29 mouse cellular contexts compared by ENCODE assay signal in the genomic region with DNA sequence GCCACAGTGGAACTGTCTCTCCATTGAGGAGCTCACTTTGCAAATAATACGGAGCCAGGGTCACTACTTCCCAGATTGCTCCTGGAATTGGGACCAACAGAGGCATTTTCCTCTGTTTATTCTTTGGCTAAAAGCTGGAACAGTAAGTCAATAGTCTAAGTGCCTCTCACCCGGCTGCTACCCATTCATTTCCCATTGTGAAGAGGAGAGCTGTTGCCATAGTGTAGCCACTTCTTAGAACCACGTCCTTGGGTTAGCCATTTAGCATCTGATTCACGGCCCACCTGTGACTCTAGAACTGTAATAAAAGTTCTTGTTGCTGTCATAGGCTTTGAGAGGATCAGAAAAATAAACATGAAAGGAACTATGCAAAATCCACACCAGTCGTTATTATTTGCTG. TPM values are rescaled to one million over a fixed set of nuclear protein-coding genes. Genes with fewer than 3 reads are reported as not detected.
"Had no signal": no experiment of that assay in that cellular context is flagged by ENCODE, and none has a peak within 500 bp of the region (broad histone marks: within the 10 kb centered on the region; RNA-seq: fewer than 3 reads in every experiment).

No protein-coding gene starts in this region.

- H3K9me3 ChIP-seq: heart, embryonic 10.5 days; hindbrain, embryonic 10.5 days; hindbrain, embryonic 12.5 days; intestine, embryonic 15.5 days; limb, embryonic 10.5 days; limb, embryonic 12.5 days had no signal

- H3K27ac ChIP-seq: gastrocnemius, adult 2 months; heart, embryonic 10.5 days; hindbrain, embryonic 10.5 days; hindbrain, embryonic 12.5 days; hindbrain, embryonic 14.5 days; intestine, embryonic 15.5 days; layer of hippocampus, adult 2 months; left cerebral cortex, adult 2 months; limb, embryonic 10.5 days; limb, embryonic 12.5 days had no signal

- H3K4me3 ChIP-seq: gastrocnemius, adult 2 months; heart, embryonic 10.5 days; heart, embryonic 12.5 days; hindbrain, embryonic 10.5 days; hindbrain, embryonic 12.5 days; intestine, embryonic 15.5 days; layer of hippocampus, adult 2 months; left cerebral cortex, adult 2 months; limb, embryonic 10.5 days; limb, embryonic 12.5 days had no signal

- H3K4me1 ChIP-seq: heart, embryonic 12.5 days; hindbrain, embryonic 10.5 days; hindbrain, embryonic 12.5 days; intestine, embryonic 15.5 days; limb, embryonic 10.5 days; limb, embryonic 12.5 days had no signal

- H3K36me3 ChIP-seq: heart, embryonic 10.5 days; heart, embryonic 12.5 days; hindbrain, embryonic 10.5 days; hindbrain, embryonic 12.5 days; intestine, embryonic 15.5 days; limb, embryonic 10.5 days; limb, embryonic 12.5 days had no signal

- H3K27me3 ChIP-seq: hindbrain, embryonic 12.5 days; intestine, embryonic 15.5 days; limb, embryonic 12.5 days had no signal

- ATAC-seq: forebrain, embryonic 16.5 days; hindbrain, embryonic 16.5 days; inflammation-experienced regulatory T-cells, adult 6 months; intestine, embryonic 15.5 days; intestine, postnatal 0 days had no signal

- DNase-seq: gastrocnemius, adult 2 months; gastrocnemius, postnatal 10 days; gastrocnemius, postnatal 25 days; heart, adult 18-20 months; heart, postnatal 10 days; heart, postnatal 4 days; kidney, adult 18-20 months; kidney, adult 8-10 months; kidney, postnatal 10 days; kidney, postnatal 25 days; kidney, postnatal 4 days had no signal

- H3K4me2 ChIP-seq: heart, embryonic 12.5 days; hindbrain, embryonic 12.5 days; hindbrain, embryonic 14.5 days; intestine, embryonic 15.5 days; limb, embryonic 12.5 days had no signal

- H3K9ac ChIP-seq: heart, embryonic 12.5 days; hindbrain, embryonic 12.5 days; hindbrain, embryonic 14.5 days; intestine, embryonic 15.5 days; limb, embryonic 12.5 days had no signal

RNA-seq across cellular contexts. Expression of a gene that starts 54.8 kb away (rescaled TPM):
- total RNA-seq: gastrocnemius, adult 2 months; gastrocnemius, postnatal 25 days; heart, adult 18-20 months; heart, adult 8-10 months; heart, postnatal 10 days; heart, postnatal 25 days; heart, postnatal 4 days; layer of hippocampus, adult 2 months; layer of hippocampus, postnatal 10 days; layer of hippocampus, postnatal 25 days had no signal
